Mouse (Mus musculus): ENCODE measurements around the gene Mmp25.

DNA sequence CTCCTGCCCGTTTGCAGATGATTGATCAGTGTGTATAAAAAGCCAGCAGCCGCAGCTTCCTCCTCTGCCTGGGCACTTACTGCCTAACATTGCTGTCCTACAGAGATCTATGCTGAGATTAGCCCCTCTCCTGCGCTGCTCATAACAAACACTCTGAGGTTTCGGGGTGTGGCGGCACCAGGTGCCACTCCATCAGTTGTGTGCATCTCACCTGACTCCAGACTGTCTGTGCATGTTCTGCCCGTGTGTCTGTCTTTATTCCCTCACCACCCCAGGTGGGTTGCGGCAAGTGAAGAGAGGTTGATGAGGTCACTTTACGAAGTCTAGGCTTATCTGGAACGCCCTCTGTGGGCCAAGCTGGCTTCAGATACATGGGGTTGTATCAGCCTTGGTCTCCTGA, 28.0 kb downstream of the Mmp25 start:
- no peak for TF ChIP-seq CHD2 (IDR thresholded peaks at IDR 0.05; ENCODE audit: low read depth, low read length)
- TF ChIP-seq ZNF384 (IDR thresholded peaks at IDR 0.05; ENCODE audit: low read depth, low read length) = no peak
- no peak for TF ChIP-seq ZC3H11A (IDR thresholded peaks at IDR 0.05; ENCODE audit: borderline replicate concordance, low read depth, low read length)
- TF ChIP-seq MAFK (IDR thresholded peaks at IDR 0.05; ENCODE audit: insufficient read depth, low read depth, low read length) = no peak

Data from ES-E14 (cell line).